Mouse (Mus musculus) ovary, postnatal 14 days (tissue): ENCODE measurements at regions not wholly inside any gene's neighbourhood (a gene's known extent, or its start where the extent isn't known, plus 50 kb on each side); places are given as distances from the start of the nearest gene placed in this dataset.
"Not testable (repeated sequence)": the region's sequence is repeated elsewhere in the genome, so short reads cannot be mapped to it uniquely, and the experiment has no call there.

Experiments
- DNase-seq: peaks from one replicate; pipeline ENCODE4 v3.0.0; 2022; ENCODE audit warnings: low spot score

DNA sequence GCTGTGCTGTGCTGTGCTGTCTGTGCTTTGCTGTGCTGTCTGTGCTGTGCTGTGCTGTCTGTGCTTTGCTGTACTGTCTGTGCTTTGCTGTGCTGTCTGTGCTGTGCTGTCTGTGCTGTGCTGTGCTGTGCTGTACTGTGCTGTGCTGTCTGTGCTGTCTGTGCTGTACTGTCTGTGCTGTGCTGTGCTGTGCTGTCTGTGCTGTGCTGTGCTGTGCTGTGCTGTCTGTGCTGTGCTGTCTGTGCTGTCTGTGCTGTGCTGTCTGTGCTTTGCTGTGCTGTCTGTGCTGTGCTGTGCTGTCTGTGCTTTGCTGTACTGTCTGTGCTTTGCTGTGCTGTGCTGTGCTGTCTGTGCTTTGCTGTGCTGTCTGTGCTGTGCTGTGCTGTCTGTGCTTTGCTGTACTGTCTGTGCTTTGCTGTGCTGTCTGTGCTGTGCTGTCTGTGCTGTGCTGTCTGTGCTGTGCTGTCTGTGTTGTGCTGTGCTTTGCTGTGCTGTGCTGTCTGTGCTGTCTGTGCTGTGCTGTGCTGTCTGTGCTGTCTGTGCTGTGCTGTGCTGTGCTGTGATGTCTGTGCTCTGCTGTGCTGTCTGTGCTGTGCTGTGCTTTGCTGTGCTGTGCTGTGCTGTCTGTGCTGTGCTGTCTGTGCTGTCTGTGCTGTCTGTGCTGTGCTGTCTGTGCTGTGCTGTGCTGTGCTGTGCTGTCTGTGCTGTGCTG is 197.5 kb downstream of the Tcp10c start:
- DNase-seq: not testable (repeated sequence)

- not testable (repeated sequence) for DNase-seq
These were observed 198.5 kb downstream of the Tcp10c start for GRCm38 (mm10) chr17:13552840-13553239.

DNA sequence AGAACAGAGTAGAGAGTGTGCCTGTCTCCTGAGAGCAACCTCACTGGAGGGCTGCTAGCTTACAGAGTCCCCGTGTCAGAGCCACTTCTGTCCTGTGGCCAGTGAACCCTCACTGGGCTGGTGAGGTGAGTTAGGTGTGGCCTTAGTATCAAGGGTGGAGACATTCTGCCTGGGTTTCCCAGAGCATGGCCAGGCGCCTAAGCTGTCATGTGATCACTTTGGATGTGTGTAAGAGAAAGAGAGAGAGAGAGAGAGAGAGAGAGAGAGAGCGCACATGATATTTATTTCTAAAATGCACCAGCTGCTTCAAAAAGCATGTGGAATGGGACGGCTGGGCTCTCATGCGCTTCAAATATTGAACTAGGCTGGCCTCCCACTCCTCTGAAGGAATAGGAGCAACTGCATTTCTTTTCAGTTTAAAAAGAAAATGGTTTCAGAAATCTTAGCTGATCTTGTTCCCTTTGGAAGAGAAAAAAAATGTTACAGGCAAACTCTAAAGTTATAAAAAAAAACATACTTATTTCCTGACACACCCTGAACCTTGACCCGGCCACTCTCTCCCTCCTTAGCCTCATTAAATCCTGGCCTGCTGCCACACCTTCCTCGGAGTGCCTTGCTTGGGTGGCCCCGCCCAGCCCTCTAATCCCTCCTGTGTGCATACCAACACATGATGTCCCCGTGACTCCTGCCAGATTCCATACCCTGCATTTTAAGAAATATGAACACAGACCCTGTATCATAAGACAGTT is 201.1 kb downstream of the Tcp10c start:
- DNase-seq: peak; percentile 54

DNA sequence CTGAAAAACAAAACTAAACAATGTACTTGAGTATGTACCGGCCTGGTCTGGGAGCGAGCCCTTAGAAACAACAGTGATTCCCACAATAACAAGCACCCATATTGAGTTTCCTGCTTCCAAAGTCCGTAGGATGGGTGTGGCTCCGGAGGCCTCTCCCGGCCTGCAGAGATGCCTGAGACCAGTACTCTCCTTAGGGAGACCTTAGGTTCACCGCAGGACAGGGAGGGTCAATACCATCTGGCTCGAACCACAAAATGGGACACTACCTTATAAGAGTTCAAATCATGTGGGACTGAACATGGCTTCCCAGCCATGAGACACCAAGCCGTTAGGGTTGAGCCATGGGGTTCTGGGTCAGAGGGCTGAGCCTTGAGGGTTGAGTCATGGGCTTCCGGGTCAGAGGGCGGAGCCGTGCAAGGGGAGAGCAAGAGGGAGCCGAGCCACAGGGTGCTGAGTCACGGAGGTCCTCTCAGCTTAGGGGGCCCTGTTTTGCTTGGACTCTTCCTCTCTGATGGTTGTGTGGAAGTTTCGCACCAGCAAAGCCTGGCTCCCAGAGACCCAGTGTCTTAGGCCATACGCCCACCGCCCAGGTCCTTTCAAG is 201.8 kb downstream of the Tcp10c start:
- not testable (repeated sequence) for DNase-seq

DNA sequence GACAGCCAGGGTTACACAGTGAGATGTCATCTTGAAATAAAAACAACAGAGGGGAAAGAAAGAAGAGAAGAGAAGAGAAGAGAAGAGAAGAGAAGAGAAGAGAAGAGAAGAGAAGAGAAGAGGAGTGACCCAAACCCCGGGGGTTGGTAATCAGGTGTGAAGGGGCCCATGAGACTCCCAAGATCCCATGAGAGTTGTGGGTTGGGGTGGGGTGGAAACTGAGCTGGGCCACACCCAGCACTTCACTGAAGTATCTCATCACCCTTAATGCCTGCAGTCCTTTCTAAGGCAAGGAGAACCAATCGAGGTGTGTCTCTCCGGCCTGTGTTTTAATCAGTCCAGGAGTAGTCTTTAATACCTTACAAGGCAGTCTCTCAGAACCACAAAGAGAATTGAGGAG is 201.5 kb upstream of the Afdn start:
- DNase-seq: no peak

- DNase-seq: no peak
These were observed 199.0 kb upstream of the Afdn start for GRCm38 (mm10) chr17:13561342-13561741.

DNA sequence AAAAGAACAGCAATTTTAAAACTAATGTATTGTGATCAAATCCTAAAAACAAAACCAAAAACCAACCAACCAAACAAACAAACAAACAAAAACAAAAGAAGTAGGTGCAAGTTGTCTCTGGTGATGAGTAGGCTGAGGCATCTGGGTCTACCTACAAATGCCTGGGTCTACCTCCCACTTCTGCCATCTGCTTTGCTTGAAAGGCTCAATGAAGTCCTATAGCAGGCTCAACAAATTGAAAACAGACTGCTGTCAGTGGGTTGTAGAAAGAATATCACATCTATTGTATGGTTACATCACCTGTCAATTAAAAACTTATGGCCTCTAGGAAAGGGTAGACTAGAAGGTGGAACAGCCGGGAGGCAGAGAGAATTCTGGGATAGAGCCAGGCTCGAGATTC is 197.4 kb upstream of the Afdn start:
- DNase-seq: no peak

- DNase-seq: no peak
These were observed 195.5 kb upstream of the Afdn start for GRCm38 (mm10) chr17:13564800-13565199.

DNA sequence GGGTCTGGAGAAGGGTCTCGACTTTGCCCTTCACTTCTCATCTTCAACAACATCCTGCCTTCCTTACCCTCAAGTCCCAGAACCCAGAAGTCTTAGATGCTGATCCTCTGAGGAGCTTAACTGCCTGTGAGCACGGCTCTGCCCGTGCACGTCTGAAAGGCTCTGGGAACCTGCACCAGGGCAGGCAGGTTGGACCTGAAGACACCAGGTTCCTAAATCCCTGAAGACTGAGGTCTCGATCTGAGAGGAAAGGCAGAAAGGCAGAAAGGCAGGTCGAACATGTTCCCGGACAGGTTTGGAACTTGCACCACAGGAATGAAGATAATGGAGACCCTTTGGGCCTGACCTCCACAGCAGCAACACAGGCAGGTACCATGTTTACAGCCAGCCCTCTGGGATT is 193.7 kb upstream of the Afdn start:
- no peak for DNase-seq

DNA sequence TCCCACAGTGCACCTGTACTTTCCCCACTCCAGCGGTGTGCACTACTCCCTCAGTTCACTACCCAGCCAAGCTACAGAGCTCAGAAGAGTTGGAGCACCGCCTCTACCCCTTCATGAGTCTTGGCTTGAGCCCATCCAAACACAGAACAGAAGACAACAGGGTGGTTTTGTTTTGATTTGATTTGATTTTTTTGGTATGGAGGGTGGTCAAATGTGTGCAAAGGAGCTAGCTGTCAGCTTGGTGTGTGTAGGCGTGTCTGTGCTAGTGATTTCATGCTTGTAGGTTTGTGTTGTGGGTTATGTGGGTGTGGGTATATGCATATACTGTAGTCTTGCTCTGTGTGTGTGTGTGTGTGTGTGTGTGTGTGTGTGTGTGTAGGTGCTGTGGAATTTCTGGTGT is 193.2 kb upstream of the Afdn start:
- no peak for DNase-seq

- DNase-seq: no peak
These were observed 189.5 kb upstream of the Afdn start for GRCm38 (mm10) chr17:13570796-13571195.

- no peak for DNase-seq
These were observed 188.0 kb upstream of the Afdn start for GRCm38 (mm10) chr17:13572204-13572833.

- DNase-seq: no peak
These were observed 187.3 kb upstream of the Afdn start for GRCm38 (mm10) chr17:13573036-13573435.

GRCm38 (mm10) chr17:13574122-13574521 is 186.2 kb upstream of the Afdn start:
- DNase-seq: no peak

GRCm38 (mm10) chr17:13574682-13575444 is 185.5 kb upstream of the Afdn start:
- no peak for DNase-seq

DNA sequence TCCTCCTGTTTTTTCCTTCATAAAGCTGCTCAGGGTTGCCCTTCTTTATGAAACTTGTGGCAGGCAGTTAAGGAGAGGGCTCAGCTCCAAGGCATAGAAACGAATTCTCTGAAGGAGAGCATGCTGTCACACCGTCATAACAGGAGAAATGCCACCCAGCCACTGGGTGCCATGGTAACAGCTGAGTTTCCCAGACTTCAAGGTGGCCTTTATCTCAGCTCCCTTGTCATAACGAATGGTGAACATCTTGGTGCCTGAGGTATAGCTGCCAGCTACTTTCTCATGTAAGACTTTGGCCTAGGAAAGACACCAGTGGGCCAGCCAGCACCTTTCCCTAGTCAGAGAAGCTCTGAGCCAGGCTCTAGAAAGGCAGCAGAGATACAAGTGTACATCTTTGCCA is 182.5 kb upstream of the Afdn start:
- DNase-seq: no peak

GRCm38 (mm10) chr17:13581214-13581920 is 179.0 kb upstream of the Afdn start:
- no peak for DNase-seq

DNA sequence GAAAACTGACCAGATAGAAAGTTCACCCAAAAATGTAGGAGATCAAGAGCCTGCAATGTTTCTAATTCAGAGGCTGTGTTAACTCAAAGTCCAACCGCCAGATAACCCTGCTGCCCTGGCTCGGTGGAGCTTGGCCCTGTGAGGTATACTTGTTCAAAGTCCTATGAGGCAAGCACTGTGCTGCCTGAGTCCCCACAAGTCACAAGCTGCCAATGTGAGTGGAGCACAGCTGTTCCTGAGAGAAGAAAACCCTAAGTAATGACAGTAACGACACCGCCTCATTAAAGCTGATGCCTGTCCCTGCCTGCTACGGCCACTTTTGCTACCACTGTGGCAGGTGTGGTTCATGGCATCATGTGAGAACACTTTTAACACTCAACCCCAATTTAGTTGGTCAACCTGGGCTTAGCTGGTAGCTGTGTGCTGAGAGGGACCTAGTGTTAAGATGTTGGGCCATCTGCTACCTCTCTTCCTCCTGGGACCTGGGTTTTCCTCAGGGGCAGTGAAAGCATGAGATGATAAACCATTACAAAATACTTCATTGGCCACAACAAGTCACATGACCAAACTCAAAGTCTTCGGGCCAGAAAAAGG is 178.2 kb upstream of the Afdn start:
- DNase-seq: no peak

GRCm38 (mm10) chr17:13583475-13584233 is 176.7 kb upstream of the Afdn start:
- DNase-seq: no peak

DNA sequence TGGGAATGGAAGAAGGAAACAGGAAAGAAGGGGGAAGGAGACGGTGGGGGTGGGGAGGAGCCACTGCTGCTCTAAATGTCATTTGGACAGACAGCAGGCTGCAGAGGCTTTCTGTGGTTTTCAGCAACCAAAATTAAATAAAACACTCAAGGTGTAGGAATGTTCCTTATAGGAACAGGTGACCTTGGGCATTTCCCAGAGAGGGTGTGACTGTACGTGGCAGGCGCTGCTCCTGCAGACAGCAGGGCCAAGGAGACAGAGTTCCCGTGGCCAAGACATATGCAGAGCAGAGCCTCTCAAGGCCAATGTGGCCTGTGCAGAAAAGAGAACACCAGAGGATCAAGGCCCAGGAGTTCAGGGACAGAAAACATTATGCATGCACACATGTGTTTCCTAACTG is 175.9 kb upstream of the Afdn start:
- no peak for DNase-seq
